Mouse (Mus musculus): ENCODE measurements around the gene Gpat3. TPM values are rescaled to one million over a fixed set of nuclear protein-coding genes. Genes with fewer than 3 reads are reported as not detected.

Gene Gpat3
- total RNA-seq (2021), result 1 to 10 TPM; 1.4 to 1.5 TPM
- long read RNA-seq, experiment 1, partial matches to known transcripts, result 0 of 8 reads
- long read RNA-seq, experiment 1, other reads (novel, unspliced or antisense), result 7 of 8 reads
- long read RNA-seq, experiment 2, partial matches to known transcripts, result 0 of 10 reads
- long read RNA-seq, experiment 2, other reads (novel, unspliced or antisense), result 10 of 10 reads

DNA sequence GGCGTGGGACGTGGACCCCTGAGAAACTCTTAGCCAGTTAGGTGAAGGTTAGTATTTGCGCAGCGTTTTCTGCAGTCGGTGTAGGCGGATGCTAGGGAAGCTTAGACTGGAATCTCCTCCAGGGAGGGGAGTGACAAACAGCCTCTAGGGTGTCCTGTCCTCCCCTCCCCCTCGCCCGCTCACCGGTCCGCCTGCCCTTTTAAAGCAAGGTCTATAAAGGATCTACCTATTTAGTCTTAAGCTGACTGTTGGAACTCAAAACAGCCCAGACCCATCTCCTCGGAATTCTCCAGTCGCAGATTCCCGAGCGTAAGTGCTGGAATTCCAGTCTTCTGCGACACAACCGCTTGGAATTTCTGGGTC is at the start of gene Gpat3:
TSS of gene Gpat3 (plus strand) at position 229 of the 363 bp plus-strand sequence.
- intact Hi-C loops (cut with DNase I), result no loop called here

DNA sequence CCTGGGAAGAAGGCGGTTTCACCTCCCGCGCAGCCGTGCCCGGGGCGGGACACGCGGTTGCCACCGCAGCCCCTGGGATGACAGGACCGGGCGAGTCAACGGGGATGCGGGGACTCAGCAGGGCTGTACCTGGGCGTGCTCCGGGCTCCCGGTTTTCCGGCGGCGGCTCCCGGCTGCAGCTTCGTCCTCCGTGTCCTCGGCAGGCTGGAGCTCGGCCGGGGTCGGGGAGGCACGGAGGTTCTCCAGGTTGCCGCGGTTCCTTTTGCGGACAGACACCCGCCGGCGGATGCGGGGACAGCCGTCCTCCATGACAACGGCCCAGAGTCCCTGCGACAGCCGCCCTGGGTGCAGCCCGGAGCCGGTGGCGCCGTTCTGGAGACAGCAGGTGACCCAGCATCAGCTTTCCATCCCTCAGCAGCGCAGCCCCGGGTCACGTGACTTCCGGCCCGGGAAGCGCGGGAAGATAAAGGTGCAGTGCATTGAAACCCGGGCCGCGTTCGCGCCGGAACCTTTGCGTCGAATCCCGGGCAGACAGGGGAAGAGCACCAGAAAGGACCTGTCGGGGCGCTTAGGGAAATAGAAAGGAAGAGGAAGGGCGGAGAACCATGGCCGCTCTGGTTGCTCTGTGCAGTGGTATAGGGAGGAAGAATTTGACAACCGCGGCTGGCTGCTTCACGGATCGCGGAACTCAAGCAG is 47.2 kb upstream of the Gpat3 start, which contains the start of the genes Helq and Mrps18c:
TSS of gene Helq (minus strand) at position 434 of the 696 bp plus-strand sequence.
TSS of gene Mrps18c (plus strand) at position 463 of the 696 bp plus-strand sequence.
- intact Hi-C loops (cut with DNase I), result loop anchor here (5.0 to 10.0 kb wide), 3 partner anchors 124 to 381 kb away; partner anchors contain the start of genes Coq2 and Sec31a
- DNase-seq (ENCODE audit: low spot score in 2 of 2), result peak; percentile 93 to 95

More for the DNA sequence above, at the start of gene Gpat3:
- peak in 1 of 2 experiments; percentile 6 for DNase-seq (ENCODE audit: low spot score in 2 of 2)

DNA sequence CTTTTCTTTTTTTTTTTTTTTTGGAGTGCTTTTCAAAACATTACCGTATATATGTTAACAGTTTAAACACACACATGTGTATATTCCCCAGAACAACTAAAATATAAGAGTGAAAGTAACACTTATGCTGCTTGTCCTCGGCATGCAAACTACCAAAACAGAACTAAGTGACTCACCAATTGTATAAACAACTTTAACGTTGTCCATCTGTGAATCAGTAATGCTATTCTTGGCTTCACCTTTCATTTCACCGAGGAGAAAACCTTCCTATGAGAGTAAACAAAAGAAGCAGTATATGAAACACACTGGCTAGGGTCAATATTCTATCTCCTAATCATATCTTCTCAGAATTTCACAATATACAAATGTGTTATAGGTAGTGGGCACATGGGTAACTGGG is 27.2 kb upstream of the Gpat3 start:
- DNase-seq (ENCODE audit: low spot score in 2 of 2), result no peak
- intact Hi-C loops (cut with DNase I), result no loop called here

DNA sequence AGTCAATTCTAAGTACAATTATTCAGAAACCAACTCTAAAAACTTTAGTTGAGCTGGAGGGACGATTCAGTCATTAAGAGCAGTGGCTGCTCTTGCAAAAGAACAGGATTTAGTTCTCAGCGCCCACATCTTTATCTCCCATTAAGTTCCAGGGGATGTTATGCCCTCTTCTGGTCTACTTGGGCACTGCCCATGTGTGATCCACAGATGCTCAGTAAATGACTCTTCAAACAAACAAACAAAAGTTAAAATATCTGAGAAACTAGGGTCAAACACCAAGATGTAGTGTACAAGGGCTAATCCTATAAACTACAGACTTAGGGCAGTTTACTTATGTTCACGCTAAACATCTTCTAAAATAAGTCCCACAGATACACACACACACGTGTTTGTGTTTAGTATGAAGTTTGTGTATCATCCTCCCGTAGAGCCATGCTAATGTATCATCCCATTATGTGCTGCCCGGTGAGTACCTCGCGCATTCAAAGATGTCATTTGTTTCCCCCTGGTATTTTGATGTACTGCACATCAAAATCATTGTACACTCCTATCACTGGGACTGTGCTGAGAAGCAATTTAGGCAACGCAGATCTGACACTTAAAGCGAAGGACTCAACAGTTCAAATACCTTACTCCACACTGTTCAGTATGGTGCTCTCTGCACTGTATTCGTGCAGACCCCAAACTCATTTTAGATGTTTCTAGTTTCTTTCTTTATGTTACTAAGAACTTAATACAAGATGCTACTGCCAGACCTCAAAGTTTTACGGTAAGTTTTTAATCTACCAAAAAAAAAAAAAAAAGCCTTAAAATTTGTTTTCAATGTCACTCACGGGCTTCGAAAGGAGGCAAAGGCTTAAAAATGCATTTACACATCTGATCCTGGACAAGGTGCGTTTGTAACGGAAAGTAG is 25.7 kb upstream of the Gpat3 start:
- intact Hi-C loops (cut with DNase I), result loop anchor here (10.0 kb wide), 1 partner anchor 845 kb away; the partner anchor contains the start of gene Nkx6-1
- no peak for DNase-seq (ENCODE audit: low spot score in 2 of 2)

DNA sequence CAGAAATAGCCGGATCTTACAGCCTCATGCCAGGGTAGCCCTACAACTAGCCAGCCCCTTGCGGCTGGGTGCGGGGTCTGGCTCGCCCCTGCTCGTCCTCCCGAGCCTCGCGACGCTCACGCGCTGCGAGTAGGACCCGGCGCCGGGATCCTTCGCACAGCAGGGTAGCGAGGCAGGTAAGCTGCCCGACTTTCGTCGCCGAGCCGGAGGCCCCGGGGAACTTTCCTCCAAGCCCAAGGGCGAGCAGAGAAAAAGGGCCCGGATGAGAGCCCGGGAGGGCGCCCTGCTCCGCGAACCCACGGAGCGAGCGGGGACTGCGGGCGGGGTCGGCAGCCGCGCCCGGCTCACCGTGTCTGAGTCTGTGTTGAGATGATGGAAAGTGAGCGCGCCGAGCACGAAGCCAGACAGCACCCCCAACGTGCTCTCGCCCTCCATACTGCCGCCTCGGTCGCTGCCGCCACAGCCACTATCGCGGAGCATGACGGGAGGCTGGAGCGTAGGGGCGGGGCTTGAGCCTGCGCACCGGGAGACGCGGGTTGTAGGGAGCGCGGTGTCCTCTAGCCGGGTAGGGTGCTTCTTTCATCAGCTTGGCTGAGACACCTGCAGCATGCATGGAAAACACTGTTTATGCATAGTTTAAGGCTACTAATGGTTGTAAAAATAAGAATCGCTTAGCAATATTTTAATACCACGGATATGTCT is 24.9 kb upstream of the Gpat3 start, which contains the start of gene Abraxas1:
TSS of gene Abraxas1 (minus strand) at position 483 of the 702 bp plus-strand sequence.
- peak; percentile 67 to 85 for DNase-seq (ENCODE audit: low spot score in 2 of 2)
- intact Hi-C loops (cut with DNase I), result loop anchor here (10.0 kb wide), 1 partner anchor 844 kb away; the partner anchor contains the start of gene Nkx6-1

DNA sequence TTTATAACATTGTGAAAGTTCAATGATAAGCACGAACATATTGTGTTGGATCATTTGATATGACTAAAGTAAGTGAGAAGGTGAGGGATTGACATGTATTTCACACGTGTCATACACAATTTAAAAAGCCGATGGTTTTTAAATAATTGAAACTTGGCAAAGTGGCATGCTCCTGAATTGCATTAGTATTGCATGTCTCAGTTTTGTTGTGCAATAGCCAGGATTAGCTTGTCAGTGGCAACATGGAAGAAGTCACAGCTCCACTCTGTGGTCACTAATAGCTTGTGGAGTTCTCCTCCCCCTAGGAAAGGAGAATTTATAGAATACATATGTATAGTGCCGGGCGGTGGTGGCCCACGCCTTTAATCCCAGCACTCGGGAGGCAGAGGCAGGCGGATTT is 24.1 kb upstream of the Gpat3 start:
- intact Hi-C loops (cut with DNase I), result loop anchor here (10.0 kb wide), 1 partner anchor 843 kb away; the partner anchor contains the start of gene Nkx6-1
- no peak for DNase-seq (ENCODE audit: low spot score in 2 of 2)

DNA sequence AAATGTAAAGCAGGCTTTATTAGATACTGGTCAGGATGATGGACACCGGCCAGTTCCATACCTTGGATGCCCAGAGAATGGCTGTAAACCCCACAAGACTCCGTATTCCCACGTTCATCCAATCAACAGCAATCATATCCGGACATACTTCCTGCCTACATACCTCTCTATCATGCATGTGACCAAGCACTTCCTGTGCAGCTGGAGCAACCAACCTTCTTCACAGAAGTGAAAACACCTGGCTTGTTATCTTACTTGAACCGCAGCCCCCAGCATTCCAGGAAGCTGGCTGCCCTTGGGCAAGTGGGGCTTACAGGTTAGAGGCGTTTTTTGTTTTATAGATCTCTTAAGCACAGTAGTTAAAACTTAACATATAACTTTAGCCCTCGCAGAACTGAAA is 22.7 kb upstream of the Gpat3 start:
- intact Hi-C loops (cut with DNase I), result loop anchor here (10.0 kb wide), 1 partner anchor 842 kb away; the partner anchor contains the start of gene Nkx6-1
- DNase-seq (ENCODE audit: low spot score in 2 of 2), result no peak

DNA sequence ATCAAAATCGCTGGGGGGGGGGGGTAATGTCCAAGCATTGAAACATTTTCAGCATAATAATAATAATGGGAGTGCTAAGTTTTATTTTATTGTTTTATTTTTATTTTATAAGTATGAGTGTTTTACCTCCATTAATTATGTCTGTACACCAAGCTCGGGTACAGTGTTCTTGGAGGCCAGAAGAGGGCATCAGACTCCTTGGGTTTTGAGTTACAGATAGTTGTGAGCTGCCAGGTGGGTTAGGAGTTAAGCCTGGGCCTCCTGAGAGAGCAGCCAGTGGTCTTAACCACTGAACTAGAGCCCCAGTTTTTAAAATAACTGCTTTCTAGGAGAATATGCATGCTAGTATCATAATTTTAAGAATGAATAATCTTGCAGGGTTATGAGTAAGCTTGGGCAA is 19.5 kb upstream of the Gpat3 start:
- intact Hi-C loops (cut with DNase I), result loop anchor here (2.0 to 10.0 kb wide), 2 partner anchors 89 to 839 kb away; partner anchors contain the start of gene Nkx6-1
- DNase-seq (ENCODE audit: low spot score in 2 of 2), result no peak

DNA sequence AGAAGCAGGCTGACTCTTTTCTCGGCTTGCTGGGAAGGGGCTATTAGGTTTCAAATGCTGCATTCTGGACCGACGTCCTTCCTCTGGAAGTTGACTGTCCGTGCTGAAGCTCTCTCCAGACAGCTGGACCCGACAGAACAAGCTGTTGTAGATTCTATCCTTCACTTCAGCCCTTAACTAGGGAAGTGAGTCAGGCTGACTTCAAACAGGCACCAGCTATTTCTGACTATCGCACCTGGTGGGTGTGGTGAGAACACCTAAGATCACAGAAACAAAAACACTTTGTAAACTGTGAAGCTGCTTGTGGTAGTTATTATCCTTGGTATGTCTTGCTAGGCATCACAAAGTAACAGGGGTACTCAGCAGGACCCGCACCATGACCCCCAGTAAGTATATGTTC is 19.0 kb upstream of the Gpat3 start:
- DNase-seq (ENCODE audit: low spot score in 2 of 2), result no peak
- intact Hi-C loops (cut with DNase I), result loop anchor here (2.0 to 10.0 kb wide), 2 partner anchors 88 to 838 kb away; partner anchors contain the start of gene Nkx6-1

DNA sequence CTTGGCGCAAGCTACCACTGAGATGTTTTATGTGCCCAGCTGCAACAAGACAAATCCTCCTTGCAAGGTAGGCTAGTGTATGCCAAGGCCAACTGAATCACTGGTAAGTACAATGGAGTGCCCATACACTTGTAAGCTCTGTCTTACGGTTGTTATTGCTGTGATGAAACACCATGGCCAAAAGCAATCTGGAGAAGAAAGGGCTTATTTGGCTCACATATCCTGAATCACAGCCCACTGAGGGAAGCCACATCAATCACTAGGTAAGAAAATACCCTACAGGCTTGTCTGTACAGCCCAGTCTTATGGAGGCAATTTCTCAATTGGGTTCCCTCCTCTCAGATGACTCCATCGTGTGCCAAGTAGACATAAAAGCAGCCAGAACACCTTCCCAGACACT is 16.8 kb upstream of the Gpat3 start:
- intact Hi-C loops (cut with DNase I), result loop anchor here (10.0 kb wide), 1 partner anchor 836 kb away; the partner anchor contains the start of gene Nkx6-1
- no peak for DNase-seq (ENCODE audit: low spot score in 2 of 2)

DNA sequence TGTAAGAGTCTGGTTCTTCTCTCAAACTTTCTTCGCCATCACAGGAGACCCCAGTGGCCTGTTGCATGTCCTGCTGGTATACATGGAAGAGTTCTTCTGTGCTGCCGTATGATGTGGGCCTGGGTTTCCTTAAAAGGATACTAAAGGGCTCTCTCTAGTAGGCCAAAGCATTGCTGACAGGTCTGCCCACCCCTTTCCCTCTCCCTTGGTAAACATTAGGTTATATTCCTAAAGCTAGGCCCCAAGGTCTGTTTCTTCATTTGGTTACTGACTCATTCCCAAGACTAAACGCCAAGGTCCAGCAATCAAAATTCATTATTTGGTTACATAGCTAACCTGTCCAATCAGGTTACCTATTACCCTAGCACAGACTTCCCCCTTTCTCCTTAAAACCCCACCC is 12.8 kb upstream of the Gpat3 start:
- intact Hi-C loops (cut with DNase I), result no loop called here
- DNase-seq (ENCODE audit: low spot score in 2 of 2), result no peak

DNA sequence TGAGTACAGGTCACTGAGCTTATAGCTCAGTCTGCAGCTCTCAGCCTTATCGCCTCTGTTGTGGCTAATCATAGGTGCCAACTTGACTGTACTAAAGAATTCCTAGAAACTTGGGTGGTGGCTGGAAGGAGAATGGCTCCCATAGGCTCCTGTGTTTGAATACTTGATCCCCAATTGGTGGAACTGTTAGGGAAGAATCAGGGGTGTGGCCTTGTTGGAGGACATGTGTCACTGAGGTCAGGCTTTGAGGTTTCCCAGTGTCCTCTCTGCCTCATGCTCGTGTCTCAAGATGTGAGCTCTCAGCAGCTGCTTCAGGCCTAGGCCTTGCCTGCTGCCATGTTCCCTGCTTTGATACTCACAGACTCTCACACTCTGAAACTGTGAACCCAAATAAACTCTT is 11.7 kb upstream of the Gpat3 start:
- no peak for DNase-seq (ENCODE audit: low spot score in 2 of 2)
- intact Hi-C loops (cut with DNase I), result no loop called here

DNA sequence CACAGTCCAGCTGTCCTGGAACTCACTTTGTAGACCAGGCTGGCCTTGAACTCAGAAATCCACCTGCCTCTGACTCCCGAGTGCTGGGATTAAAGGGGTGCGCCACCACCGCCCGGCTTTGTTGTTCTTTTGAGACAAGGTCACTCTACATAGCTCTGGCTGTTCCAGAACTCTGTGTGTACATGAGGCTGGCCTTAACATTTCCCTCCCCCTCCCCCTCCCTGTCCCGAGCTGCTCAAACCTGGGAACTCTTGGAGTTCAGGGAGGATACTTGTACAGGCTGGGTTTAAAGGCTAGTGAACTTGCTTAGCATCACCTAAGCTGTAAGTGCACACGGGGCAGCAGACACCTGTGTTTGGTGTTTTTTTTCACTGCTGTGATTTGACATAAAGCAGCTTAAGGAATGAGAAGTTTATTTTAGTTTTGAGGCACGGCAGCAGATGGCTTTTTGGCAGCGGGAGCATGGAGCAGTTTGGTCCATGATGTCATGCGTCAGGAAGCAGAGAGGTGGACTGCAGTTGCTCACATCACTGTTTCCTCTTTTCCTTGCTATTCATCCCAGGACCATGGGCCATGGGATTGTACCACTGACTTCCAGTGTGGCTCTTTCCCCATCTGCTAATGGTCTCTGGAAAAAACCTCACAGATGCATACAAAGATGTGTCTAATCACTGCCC is 9.5 kb upstream of the Gpat3 start:
- intact Hi-C loops (cut with DNase I), result no loop called here
- DNase-seq (ENCODE audit: low spot score in 2 of 2), result no peak

DNA sequence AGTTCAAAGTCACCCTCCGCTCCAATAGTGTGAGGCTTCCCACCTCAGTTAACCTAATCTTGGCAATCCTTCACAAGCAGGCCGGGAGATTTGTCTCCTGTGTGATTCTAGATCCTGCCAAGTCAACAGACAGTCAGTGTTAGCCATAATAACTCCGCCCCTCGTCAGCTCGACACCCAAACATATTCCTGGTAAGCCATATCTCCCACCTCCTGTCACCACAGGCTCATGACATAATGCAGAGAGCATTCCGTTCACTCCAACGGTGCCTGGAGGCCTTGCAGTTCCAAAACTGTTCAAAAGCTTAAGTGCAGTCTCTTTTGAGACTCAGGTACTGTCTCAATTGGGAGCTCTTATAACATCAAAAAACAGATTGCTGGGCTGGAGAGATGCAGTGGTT is 7.6 kb upstream of the Gpat3 start:
- intact Hi-C loops (cut with DNase I), result no loop called here

DNA sequence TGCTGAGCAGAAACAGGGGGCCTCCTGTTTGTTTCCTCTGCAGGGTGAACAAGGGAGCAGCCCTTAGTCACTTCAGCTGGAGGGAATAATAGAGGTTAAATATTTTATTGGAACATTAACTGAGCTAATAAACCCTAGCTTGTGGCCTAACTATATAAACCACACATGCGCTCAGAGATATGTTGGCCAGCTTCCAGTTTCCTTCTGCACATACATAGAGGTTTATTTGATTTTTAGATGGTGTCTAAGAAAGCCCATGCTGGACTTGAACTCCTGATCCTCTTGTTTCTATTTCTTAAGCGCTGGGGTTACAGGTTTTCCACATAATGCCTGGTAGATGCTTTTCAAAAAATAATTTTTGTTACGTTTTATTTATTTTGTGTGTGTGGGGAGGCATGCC is 1.0 kb upstream of the Gpat3 start:
- DNase-seq (ENCODE audit: low spot score in 2 of 2), result no peak
- intact Hi-C loops (cut with DNase I), result no loop called here

More for the DNA sequence above, 7.6 kb upstream of the Gpat3 start:
- DNase-seq (ENCODE audit: low spot score in 2 of 2), result no peak

DNA sequence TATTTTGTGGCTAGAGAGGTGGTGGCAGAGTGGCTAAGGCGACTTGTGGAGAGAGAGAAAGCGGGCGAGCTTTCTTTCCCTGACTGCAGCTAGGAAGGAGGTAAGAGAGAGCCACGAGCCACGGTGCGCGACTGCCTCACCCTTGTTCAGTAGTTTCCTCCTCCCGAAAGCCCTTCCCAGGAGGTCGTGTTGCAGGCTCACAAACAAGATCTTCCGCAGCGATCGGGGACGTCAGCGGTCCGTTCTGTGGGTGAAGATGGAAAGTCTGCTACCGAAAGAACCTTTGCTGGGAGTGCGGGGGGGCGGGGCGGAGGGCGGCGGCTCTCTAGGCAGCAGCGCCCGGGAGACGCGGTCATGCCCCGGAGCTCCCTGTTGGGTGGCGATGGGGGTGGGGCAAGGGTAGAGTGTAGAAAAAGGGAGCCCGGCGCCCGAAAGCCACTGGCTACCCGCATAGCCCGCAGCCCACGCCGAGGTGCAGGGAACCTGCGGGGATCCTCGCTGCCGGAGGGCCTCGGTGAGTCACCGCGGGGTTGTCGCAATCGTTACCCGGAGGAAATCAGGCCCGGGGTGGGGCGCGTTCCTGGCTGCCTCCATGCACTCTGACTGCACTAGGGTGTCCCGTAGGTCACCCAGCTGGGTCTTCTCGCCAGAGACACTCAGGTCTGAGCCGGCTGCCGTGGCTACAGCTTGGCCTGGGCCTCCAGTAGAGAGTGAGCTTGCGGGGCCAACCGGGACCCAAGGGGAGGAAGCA is 510 bp downstream of the Gpat3 start:
- intact Hi-C loops (cut with DNase I), result no loop called here
- DNase-seq (ENCODE audit: low spot score in 2 of 2), result peak; percentile 23 to 25

DNA sequence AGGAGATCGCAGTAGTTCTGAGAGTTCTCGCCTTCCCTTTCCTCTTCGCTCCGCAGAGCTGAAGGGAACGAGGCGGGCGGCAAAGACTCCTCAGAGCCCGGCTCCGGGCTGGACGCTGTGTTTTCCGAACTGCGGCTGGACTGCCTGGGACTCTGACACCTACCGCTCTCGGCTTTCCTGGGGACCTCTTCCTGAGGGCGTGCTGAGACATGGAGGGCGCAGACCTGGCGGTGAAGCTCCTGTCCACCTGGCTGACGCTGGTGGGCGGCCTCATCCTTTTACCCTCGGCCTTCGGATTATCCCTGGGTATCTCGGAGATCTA is 1.0 kb downstream of the Gpat3 start:
- DNase-seq (ENCODE audit: low spot score in 2 of 2), result no peak
- intact Hi-C loops (cut with DNase I), result no loop called here

DNA sequence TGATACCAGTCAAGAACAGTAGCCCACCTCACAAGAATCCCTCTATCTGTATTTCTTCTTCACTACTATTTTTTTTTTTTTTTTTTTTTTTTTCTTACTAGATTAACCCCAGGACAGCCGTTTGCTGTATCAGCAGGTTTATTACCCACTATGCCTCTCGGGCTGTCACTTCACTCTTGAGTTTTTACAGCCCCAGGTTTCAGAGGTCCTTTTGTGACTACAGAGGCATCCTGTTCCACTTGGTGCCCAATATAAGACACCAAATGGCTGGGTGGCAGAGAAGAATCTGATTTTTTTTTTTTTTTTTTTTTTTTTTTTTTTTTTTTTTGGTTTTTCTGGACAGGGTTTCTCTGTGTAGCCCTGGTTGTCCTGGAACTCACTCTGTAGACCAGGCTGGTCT is 1.6 kb downstream of the Gpat3 start:
- DNase-seq (ENCODE audit: low spot score in 2 of 2), result no peak
- intact Hi-C loops (cut with DNase I), result no loop called here

All from left cerebral cortex, postnatal 14 days (tissue).